Mouse (Mus musculus) heart, postnatal 4 days (tissue): ENCODE data around the gene Tbc1d14. TPM values are rescaled to one million over a fixed set of nuclear protein-coding genes. Genes with fewer than 3 reads are reported as not detected.

Source experiments
- DNase-seq: peaks from one replicate; pipeline ENCODE4 v3.0.0; 2021
- total RNA-seq, 2 experiments: library from RNA; stranded (reverse); gene quantifications; 2 replicates each; pipeline ENCODE4 v1.2.3; 2021

Gene Tbc1d14
- total RNA-seq, 2 experiments from 2014 or later, result 20.6 to 22.6 TPM

DNA sequence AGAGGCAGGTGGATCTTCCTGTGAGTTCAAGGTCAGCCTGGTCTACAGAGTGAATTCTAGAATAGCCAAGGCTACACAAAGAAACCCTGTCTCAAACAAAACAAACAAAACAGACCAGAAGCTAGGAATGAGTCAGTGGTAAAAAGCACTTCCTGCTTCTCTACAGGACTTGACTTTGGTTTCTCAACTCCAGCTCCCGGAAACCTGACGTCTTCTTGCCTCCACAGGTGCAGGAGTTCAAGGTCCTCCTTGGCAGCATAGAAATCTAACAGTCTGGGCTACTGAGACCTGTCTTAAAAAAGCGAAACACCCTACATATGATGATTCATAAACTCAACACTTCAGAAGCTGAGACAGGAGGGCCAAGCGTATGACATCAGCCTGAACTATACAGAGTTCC, 39.2 kb downstream of the Tbc1d14 start:
- no peak for DNase-seq

GRCm38 (mm10) chr5:36553056-36553606, 39.9 kb downstream of the Tbc1d14 start:
- no peak for DNase-seq

DNA sequence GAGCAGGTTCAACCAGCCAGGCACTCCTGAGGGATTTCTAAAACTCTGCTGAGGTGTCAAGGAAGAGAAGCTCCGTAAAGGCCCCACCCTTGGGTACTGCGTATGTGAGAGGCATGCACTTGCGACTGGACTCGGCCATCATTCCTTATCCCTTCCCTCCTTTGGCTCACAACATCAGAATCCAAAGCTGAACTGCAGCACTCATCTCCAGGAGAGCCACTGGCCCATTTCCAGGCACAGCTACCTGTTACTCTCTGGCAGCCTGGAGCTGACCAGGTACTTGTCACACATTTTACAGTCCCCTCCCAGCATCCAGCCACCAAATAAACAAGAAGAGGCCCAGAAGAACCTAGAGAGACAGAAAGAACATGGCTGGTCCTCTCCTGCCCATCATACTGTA, 40.7 kb downstream of the Tbc1d14 start:
- no peak for DNase-seq

DNA sequence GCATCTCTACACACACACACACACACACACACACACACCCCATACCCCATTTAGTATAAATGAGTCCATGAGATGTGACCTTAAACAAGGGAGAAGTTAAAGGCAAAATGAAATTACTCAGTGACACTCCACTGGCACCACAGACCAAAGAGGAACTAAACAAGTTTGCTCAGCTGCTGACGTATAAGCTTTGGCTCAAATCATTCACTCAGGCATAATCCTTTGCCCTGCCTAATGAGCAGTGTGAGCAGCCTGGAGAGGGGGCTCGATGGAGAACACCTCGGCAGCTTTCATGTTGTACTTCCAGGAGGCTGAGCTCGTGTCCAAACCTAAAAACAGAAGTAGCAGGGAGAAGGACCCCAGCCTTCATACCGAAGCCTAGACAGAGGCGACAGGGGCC, 43.8 kb downstream of the Tbc1d14 start:
- no peak for DNase-seq

DNA sequence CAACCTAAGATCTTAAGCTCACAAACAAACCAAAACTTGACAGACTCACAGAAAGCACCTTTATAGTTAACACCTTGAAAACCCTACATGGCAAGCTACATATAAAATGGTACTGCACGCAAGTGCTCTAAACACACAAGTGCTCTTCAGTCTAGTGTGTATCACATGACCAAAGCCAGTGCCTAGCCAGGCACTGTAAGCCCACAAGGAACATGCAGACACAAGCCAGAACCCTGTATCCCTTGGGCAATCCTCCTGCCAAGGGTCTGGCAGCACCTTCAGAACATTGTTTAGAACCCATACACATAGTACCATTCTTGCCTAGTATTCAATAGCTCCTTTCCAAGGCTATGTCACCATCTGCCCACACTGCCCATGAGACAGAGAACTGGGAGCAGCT, 48.3 kb downstream of the Tbc1d14 start:
- no peak for DNase-seq

DNA sequence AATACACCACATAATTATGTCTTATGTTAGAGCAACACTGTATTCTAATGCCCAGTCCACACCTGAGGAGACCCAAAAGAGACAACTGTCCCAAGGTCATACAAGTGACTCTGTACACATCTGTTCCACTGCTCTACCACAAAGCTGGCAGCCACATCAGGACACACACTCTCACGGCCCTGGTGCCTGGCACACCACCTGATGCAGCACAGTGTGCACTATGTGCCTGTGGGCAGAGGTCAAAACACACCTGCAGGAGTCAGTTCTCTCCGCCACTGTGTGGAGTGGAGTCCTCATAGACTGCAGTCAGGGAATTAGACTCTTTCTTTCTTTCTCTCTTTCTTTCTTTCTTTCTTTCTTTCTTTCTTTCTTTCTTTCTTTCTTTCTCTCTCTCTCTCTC, 52.1 kb downstream of the Tbc1d14 start:
- DNase-seq, result no peak

DNA sequence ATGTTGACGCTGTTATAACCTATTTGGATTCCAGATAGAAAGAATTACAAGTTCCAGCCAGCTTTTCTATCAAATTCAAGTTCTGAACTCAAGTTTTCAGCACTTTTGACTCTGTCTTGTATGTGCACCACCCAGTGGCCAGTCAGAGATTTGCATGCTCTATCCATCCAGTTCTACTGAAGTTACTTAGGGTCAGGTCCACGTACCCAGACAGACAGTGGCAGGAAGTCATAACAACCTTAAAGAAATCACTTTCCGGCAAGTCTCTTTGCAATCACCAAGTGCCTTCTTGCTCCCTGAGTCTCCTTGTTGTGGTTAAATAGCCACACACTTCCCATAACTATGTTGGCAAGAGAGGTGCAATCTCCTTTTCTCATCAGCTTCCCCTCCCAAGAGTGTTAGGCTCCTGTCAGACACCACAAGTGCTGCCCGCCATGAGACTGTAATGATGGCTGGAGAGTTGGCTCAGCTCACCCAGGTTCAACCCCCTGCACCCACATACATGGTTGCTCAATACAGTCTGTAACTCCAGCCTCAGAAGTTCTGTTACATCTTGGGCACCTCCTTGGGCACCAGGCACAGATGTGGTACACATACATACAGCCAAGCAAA, 54.4 kb downstream of the Tbc1d14 start:
- peak; percentile 72 for DNase-seq

- DNase-seq, result no peak
These were observed 56.7 kb downstream of the Tbc1d14 start for GRCm38 (mm10) chr5:36536424-36536823.

- DNase-seq, result no peak
These were observed 57.5 kb downstream of the Tbc1d14 start for GRCm38 (mm10) chr5:36535438-36536176.

GRCm38 (mm10) chr5:36534455-36535030, 58.5 kb downstream of the Tbc1d14 start:
- no peak for DNase-seq

GRCm38 (mm10) chr5:36530129-36530751, 62.8 kb downstream of the Tbc1d14 start:
- peak; percentile 95 for DNase-seq

- DNase-seq, result no peak
These were observed 63.4 kb downstream of the Tbc1d14 start for GRCm38 (mm10) chr5:36529698-36530097.

DNA sequence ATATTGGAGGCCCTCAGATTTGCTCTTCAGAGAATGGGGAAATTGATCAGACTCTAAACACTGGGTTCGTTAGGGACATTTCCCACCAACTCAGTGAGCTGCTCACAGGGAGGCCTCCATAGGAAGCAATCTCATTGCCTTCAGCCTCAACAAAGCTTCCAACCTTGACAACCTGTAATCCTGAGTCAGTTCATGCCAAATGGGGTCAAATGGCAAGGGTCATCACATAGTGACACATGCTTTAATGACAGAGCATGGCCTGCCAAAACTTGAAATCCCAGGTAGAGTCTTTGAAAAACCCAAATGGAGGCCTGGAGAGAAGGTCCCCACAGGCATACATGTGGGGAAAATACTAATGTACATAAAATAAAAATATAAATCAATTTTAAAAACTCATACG, 66.2 kb downstream of the Tbc1d14 start:
- DNase-seq, result no peak

DNA sequence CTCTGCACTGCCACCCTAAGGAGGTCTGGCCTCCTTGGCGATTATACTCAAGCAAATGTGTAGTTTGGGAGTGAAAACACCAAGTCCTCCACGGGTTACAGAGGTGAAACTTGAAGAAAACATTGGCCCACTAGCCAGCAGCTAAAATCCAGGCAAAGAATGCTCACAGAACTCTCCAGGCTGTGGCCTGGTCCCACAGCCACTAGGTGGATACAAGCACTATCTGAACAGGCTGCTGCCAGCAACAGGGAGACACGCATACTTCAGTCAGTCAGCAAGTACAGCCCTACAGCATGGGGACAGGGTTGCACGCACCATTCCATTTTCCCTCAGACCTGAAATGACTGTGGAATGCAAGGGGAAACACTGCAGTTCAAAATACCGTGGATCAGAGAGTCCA, 66.8 kb downstream of the Tbc1d14 start:
- DNase-seq, result peak; percentile 35

GRCm38 (mm10) chr5:36525216-36525615, 67.9 kb downstream of the Tbc1d14 start:
- no peak for DNase-seq

- no peak for DNase-seq
These were observed 69.8 kb downstream of the Tbc1d14 start for GRCm38 (mm10) chr5:36523219-36523703.

- peak; percentile 50 for DNase-seq
These were observed 70.3 kb downstream of the Tbc1d14 start for GRCm38 (mm10) chr5:36522782-36523181.

DNA sequence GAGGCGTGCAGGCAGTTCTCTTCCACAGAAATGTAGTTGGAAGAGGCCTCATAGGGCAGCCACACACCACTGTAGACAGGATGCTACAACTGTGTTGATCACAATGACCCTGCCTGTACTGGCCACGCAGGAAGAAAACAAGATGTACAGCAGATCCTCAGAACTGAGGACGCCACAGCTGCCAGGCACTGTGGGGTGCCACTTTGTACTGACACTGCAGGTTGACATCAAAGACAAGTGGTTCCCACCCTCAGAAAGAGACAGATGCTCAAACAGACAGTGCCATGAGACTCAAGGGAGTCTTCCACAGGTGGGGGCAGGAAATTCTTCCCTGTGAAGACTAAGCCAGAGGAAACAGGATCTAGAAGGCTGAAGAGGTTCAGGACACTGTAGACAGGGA, 73.3 kb downstream of the Tbc1d14 start:
- DNase-seq, result no peak

GRCm38 (mm10) chr5:36517596-36517995, 75.5 kb downstream of the Tbc1d14 start:
- DNase-seq, result no peak

DNA sequence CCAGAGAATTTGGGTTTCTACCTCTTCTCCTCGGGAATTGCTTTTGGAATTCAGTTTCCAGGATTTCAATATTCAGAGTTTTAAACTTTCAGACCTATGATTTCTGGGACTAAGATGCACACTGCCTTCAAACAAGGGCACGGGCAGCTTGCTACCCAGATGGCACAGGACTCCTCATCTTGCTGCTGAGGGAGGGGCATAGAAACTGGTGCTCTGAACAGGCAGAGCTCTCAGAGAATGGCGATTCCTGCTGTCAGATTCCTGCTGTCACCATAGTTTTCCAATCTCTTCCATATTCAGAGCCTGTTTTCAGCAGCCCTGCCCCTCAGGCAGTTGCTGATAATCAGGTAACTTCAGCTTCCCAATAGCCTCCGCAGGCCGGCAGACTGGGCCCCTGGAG, 77.5 kb downstream of the Tbc1d14 start:
- no peak for DNase-seq

- no peak for DNase-seq
These were observed 78.0 kb downstream of the Tbc1d14 start for GRCm38 (mm10) chr5:36515126-36515525.

DNA sequence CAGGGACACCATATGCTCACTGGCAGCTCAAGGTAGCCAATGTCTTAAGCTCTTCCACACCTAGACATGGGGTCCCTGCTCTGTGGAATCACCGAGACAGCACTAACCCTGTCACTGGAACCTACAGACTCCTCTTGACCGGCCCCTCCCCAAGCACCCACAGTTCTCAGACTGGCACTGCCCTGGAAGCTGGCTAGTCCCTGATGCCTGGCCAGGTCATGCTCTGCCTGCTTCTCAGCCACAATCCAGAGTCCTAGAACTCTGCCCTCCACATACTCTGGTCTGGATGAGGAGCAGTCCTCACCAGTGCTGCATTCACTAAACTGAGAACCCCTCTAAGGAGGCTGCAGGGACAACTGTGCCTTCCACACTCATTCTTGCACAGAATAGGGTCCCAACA, 82.1 kb downstream of the Tbc1d14 start:
- DNase-seq, result no peak

- DNase-seq, result no peak
These were observed 84.7 kb downstream of the Tbc1d14 start for GRCm38 (mm10) chr5:36508351-36508750.
